Mouse (Mus musculus): ENCODE measurements at regions not wholly inside any gene's neighbourhood (a gene's known extent, or its start where the extent isn't known, plus 50 kb on each side); places are given as distances from the start of the nearest gene placed in this dataset.

GRCm38 (mm10) chr6:35804041-35804440 is 264.4 kb upstream of the Mtpn start:
- H3K36me3 ChIP-seq (ENCODE audit: control insufficient read depth in 1 of 2, insufficient read depth in 2 of 2, low read length in 2 of 2), result no peaks in the 10 kb centered on the region
- H3K27ac ChIP-seq (ENCODE audit: control insufficient read depth, low read depth, low read length), result no peak overlapping the region
- H3K9ac ChIP-seq (ENCODE audit: control insufficient read depth, low read depth, low read length, poor library complexity, severe bottlenecking), result no peak overlapping the region
- no peaks in the 10 kb centered on the region for H3K27me3 ChIP-seq (ENCODE audit: control insufficient read depth in 1 of 2, insufficient read depth in 2 of 2, low read length in 2 of 2)
- H3K79me2 ChIP-seq (ENCODE audit: control insufficient read depth, insufficient read depth, low read length, poor library complexity), result no peaks in the 10 kb centered on the region
- DNase-seq (ENCODE audit: low read depth, low spot score), result no peak
- H3K4me3 ChIP-seq (ENCODE audit: control insufficient read depth in 1 of 2, insufficient read depth in 1 of 2, low read depth in 2 of 2, low read length in 2 of 2), result no peak overlapping the region
- H3K9me3 ChIP-seq (replicated peaks; ENCODE audit: insufficient read depth, low read length), result no peaks in the 10 kb centered on the region
- no peaks in the 10 kb centered on the region for H3K4me1 ChIP-seq (ENCODE audit: control insufficient read depth in 1 of 2, insufficient read depth in 2 of 2, low read length in 2 of 2)
- no peak for TF ChIP-seq SMC3 (IDR thresholded peaks at IDR 0.05; ENCODE audit: low read depth, low read length)
- no peak for TF ChIP-seq E2F4 (IDR thresholded peaks at IDR 0.05; ENCODE audit: borderline replicate concordance, low read depth, low read length)
- no peak for TF ChIP-seq EP300 (IDR thresholded peaks at IDR 0.05; ENCODE audit: low read depth in 1 of 2, low read length in 2 of 2)
- TF ChIP-seq KAT2A (conservative IDR thresholded peaks at IDR 0.05; ENCODE audit: low read depth, low read length), result no peak
- TF ChIP-seq TBP (IDR thresholded peaks at IDR 0.05; ENCODE audit: low read depth, low read length), result no peak
- no peak for TF ChIP-seq RCOR1 (IDR thresholded peaks at IDR 0.05; ENCODE audit: low read depth, low read length)
- TF ChIP-seq TAL1 (IDR thresholded peaks at IDR 0.05; ENCODE audit: low read length), result no peak
- TF ChIP-seq POLR2AphosphoS2 (IDR thresholded peaks at IDR 0.05; ENCODE audit: low read length), result no peak

GRCm38 (mm10) chr6:35779706-35780105 is 240.0 kb upstream of the Mtpn start:
- Histone ChIP-seq H3K36me3 (ENCODE audit: control insufficient read depth in 1 of 2, insufficient read depth in 2 of 2, low read length in 2 of 2) (no peaks in the 10 kb centered on the region), H3K27me3 (ENCODE audit: control insufficient read depth in 1 of 2, insufficient read depth in 2 of 2, low read length in 2 of 2) (no peaks in the 10 kb centered on the region), H3K9me3 (replicated peaks; ENCODE audit: insufficient read depth, low read length) (no peaks in the 10 kb centered on the region), H3K27ac (ENCODE audit: control insufficient read depth, low read depth, low read length) (no peak overlapping the region), H3K4me3 (ENCODE audit: control insufficient read depth in 1 of 2, insufficient read depth in 1 of 2, low read depth in 2 of 2, low read length in 2 of 2) (no peak overlapping the region), H3K79me2 (ENCODE audit: control insufficient read depth, insufficient read depth, low read length, poor library complexity) (no peaks in the 10 kb centered on the region), H3K4me1 (ENCODE audit: control insufficient read depth in 1 of 2, insufficient read depth in 2 of 2, low read length in 2 of 2) (no peaks in the 10 kb centered on the region), H3K9ac (ENCODE audit: control insufficient read depth, low read depth, low read length, poor library complexity, severe bottlenecking) (no peak overlapping the region)
- no peak for TF ChIP-seq MAFK (IDR thresholded peaks at IDR 0.05; ENCODE audit: borderline replicate concordance, low read depth, low read length)
- TF ChIP-seq MAZ (IDR thresholded peaks at IDR 0.05; ENCODE audit: low read depth, low read length), result no peak
- TF ChIP-seq RAD21 (IDR thresholded peaks at IDR 0.05; ENCODE audit: low read depth, low read length), result peak; percentile 24
- no peak for TF ChIP-seq ETS1 (IDR thresholded peaks at IDR 0.05; ENCODE audit: low read depth, low read length)
- TF ChIP-seq SMC3 (IDR thresholded peaks at IDR 0.05; ENCODE audit: low read depth, low read length), result peak; percentile 29
- TF ChIP-seq HCFC1 (IDR thresholded peaks at IDR 0.05; ENCODE audit: low read depth, low read length), result no peak
- TF ChIP-seq CHD2 (IDR thresholded peaks at IDR 0.05; ENCODE audit: low read length), result no peak
- TF ChIP-seq CTCF (IDR thresholded peaks at IDR 0.05 in 2 of 3, conservative IDR thresholded peaks at IDR 0.05 in 1 of 3; ENCODE audit: control insufficient read depth in 1 of 3, insufficient read depth in 1 of 3, low read depth in 2 of 3, low read length in 3 of 3, poor library complexity in 1 of 3, severe bottlenecking in 1 of 3), result peak; percentile 23 to 30 (median 27); a peak in 4 of 6 replicates
- peak; percentile 19 for DNase-seq (ENCODE audit: low read depth, low spot score)

GRCm38 (mm10) chr6:35770907-35771306 is 231.2 kb upstream of the Mtpn start:
- Histone ChIP-seq H3K36me3 (ENCODE audit: control insufficient read depth in 1 of 2, insufficient read depth in 2 of 2, low read length in 2 of 2) (no peaks in the 10 kb centered on the region), H3K4me3 (ENCODE audit: control insufficient read depth in 1 of 2, insufficient read depth in 1 of 2, low read depth in 2 of 2, low read length in 2 of 2) (no peak overlapping the region), H3K9me3 (replicated peaks; ENCODE audit: insufficient read depth, low read length) (no peaks in the 10 kb centered on the region), H3K79me2 (ENCODE audit: control insufficient read depth, insufficient read depth, low read length, poor library complexity) (no peaks in the 10 kb centered on the region), H3K27me3 (ENCODE audit: control insufficient read depth in 1 of 2, insufficient read depth in 2 of 2, low read length in 2 of 2) (no peaks in the 10 kb centered on the region), H3K27ac (ENCODE audit: control insufficient read depth, low read depth, low read length) (no peak overlapping the region), H3K4me1 (ENCODE audit: control insufficient read depth in 1 of 2, insufficient read depth in 2 of 2, low read length in 2 of 2) (no peaks in the 10 kb centered on the region), H3K9ac (ENCODE audit: control insufficient read depth, low read depth, low read length, poor library complexity, severe bottlenecking) (no peak overlapping the region)
- TF ChIP-seq E2F4 (IDR thresholded peaks at IDR 0.05; ENCODE audit: borderline replicate concordance, low read depth, low read length), result no peak
- no peak for TF ChIP-seq RCOR1 (IDR thresholded peaks at IDR 0.05; ENCODE audit: low read depth, low read length)
- no peak for TF ChIP-seq MAFK (IDR thresholded peaks at IDR 0.05; ENCODE audit: borderline replicate concordance, low read depth, low read length)
- TF ChIP-seq MYB (IDR thresholded peaks at IDR 0.05; ENCODE audit: low read depth, low read length), result no peak
- TF ChIP-seq EP300 (IDR thresholded peaks at IDR 0.05; ENCODE audit: low read depth in 1 of 2, low read length in 2 of 2), result no peak
- TF ChIP-seq ZMIZ1 (IDR thresholded peaks at IDR 0.05; ENCODE audit: low read depth, low read length), result no peak
- TF ChIP-seq CHD2 (IDR thresholded peaks at IDR 0.05; ENCODE audit: low read length), result no peak
- TF ChIP-seq CHD1 (IDR thresholded peaks at IDR 0.05; ENCODE audit: low read depth, low read length), result no peak
- TF ChIP-seq MXI1 (IDR thresholded peaks at IDR 0.05; ENCODE audit: low read depth, low read length), result no peak
- no peak for TF ChIP-seq TAL1 (IDR thresholded peaks at IDR 0.05; ENCODE audit: low read length)
- DNase-seq (ENCODE audit: low read depth, low spot score), result no peak

Measured in MEL (cell line).